Mouse (Mus musculus): ENCODE data around the gene Arhgef17.

- TF ChIP-seq TAL1 (IDR thresholded peaks at IDR 0.05; ENCODE audit: low read length) (no peak), GATA1 (IDR thresholded peaks at IDR 0.05; ENCODE audit: low read length) (no peak)
Measured at GRCm38 (mm10) chr7:100950031-100950430, 18.1 kb upstream of the Arhgef17 start.

Data from erythroblast, embryonic 14.5 days (primary cell).